Mouse (Mus musculus) frontal cortex, postnatal 25 days (tissue): ENCODE data around the gene Gm28053.
"Not testable (repeated sequence)": the region's sequence is repeated elsewhere in the genome, so short reads cannot be mapped to it uniquely, and the experiment has no call there.

Source experiments
- DNase-seq, 2 experiments: peaks; one replicate each; pipeline ENCODE4 v3.0.0; 2022; ENCODE audit warnings: low spot score in 2 of 2

Gene Gm28053

GRCm38 (mm10) chr6:48718455-48718854 is at the start of gene Gm28053, which contains the start of gene Gimap7:
Gm28053 (plus strand) TSS chr6:48718607.
Gimap7 (plus strand) TSS chr6:48718621.
- DNase-seq = no peak

- DNase-seq = no peak
These were observed 48.9 kb upstream of the Gm28053 start for GRCm38 (mm10) chr6:48669446-48669969.

- DNase-seq = no peak
These were observed 43.9 kb upstream of the Gm28053 start for GRCm38 (mm10) chr6:48674291-48675058.

- no peak for DNase-seq
These were observed 42.9 kb upstream of the Gm28053 start for GRCm38 (mm10) chr6:48675400-48675930.

- DNase-seq = no peak
These were observed 42.2 kb upstream of the Gm28053 start, which contains the start of gene Gimap9 for GRCm38 (mm10) chr6:48675931-48676859. Gimap9 (plus strand) TSS chr6:48676129.

GRCm38 (mm10) chr6:48676860-48677415 is 41.5 kb upstream of the Gm28053 start:
- DNase-seq = no peak

- no peak for DNase-seq
These were observed 40.7 kb upstream of the Gm28053 start for GRCm38 (mm10) chr6:48677492-48678345.

GRCm38 (mm10) chr6:48678391-48678790 is 40.0 kb upstream of the Gm28053 start:
- DNase-seq = no peak

- DNase-seq = no peak
These were observed 38.7 kb upstream of the Gm28053 start for GRCm38 (mm10) chr6:48679701-48680100.

GRCm38 (mm10) chr6:48680421-48680820 is 38.0 kb upstream of the Gm28053 start:
- no peak for DNase-seq

GRCm38 (mm10) chr6:48681472-48682090 is 36.8 kb upstream of the Gm28053 start:
- no peak for DNase-seq

- DNase-seq = no peak
These were observed 36.1 kb upstream of the Gm28053 start for GRCm38 (mm10) chr6:48682271-48682670.

GRCm38 (mm10) chr6:48683263-48683821 is 35.1 kb upstream of the Gm28053 start:
- DNase-seq = not testable (repeated sequence)

GRCm38 (mm10) chr6:48684319-48684718 is 34.1 kb upstream of the Gm28053 start, which contains the start of gene Gimap4:
Gimap4 (plus strand) TSS chr6:48684549.
- no peak for DNase-seq

GRCm38 (mm10) chr6:48684806-48685205 is 33.6 kb upstream of the Gm28053 start:
- no peak for DNase-seq

- DNase-seq = no peak
These were observed 33.2 kb upstream of the Gm28053 start for GRCm38 (mm10) chr6:48685251-48685650.

GRCm38 (mm10) chr6:48685694-48686665 is 32.4 kb upstream of the Gm28053 start:
- DNase-seq = no peak

GRCm38 (mm10) chr6:48687077-48687476 is 31.3 kb upstream of the Gm28053 start:
- DNase-seq = no peak

GRCm38 (mm10) chr6:48689320-48689719 is 29.1 kb upstream of the Gm28053 start:
- DNase-seq = no peak
